Mouse (Mus musculus): ENCODE data around the gene Klre1. TPM values are rescaled to one million over a fixed set of nuclear protein-coding genes. Genes with fewer than 3 reads are reported as not detected.
"Not testable (repeated sequence)": the region's sequence is repeated elsewhere in the genome, so short reads cannot be mapped to it uniquely, and the experiment has no call there.

Gene Klre1
- polyA plus RNA-seq, 1 experiment from 2014 or later, result not detected

- DNase-seq (ENCODE audit: low spot score); H3K9ac ChIP-seq (ENCODE audit: low read length); H3K27ac ChIP-seq (ENCODE audit: low read depth, low read length); H3K4me2 ChIP-seq (ENCODE audit: low read depth); H3K4me3 ChIP-seq (ENCODE audit: low read depth, low read length); H3K9me3 ChIP-seq (ENCODE audit: control insufficient read depth, low read length); H3K4me1 ChIP-seq (ENCODE audit: control insufficient read depth, insufficient read depth, low read length); ATAC-seq (ENCODE audit: insufficient read depth, low FRiP score, low TSS enrichment); H3K27me3 ChIP-seq (ENCODE audit: control insufficient read depth, insufficient read depth, low read length); H3K36me3 ChIP-seq (ENCODE audit: control insufficient read depth, insufficient read depth, low read length): not testable (repeated sequence)
- 81% methylated on average over 2 of the region's 2 CpGs for WGBS
Observed at GRCm38 (mm10) chr6:129631046-129631445, 53.3 kb downstream of the Klre1 start.

Other genes starting within 250 kb of the Klre1 start
- not detected in 2 replicates for gene 4922502D21Rik, start 246.1 kb upstream of the Klre1 start, polyA plus RNA-seq (2014; fragmentation: Nextera tagmentation; extraction: Ambion mirVana)
- 0.49 and 0.53 TPM in 2 replicates for gene Clec12a, start 235.2 kb upstream of the Klre1 start, polyA plus RNA-seq (2014; fragmentation: Nextera tagmentation; extraction: Ambion mirVana)
- gene Clec12b, start 192.0 kb upstream of the Klre1 start, polyA plus RNA-seq (2014; fragmentation: Nextera tagmentation; extraction: Ambion mirVana), result 0.37 TPM in 1 of 2 replicates, not detected in the other
- gene Clec1b, start 180.6 kb upstream of the Klre1 start, polyA plus RNA-seq (2014; fragmentation: Nextera tagmentation; extraction: Ambion mirVana), result 11.8 and 13.4 TPM in 2 replicates
- gene Clec9a, start 169.0 kb upstream of the Klre1 start, polyA plus RNA-seq (2014; fragmentation: Nextera tagmentation; extraction: Ambion mirVana), result 0.37 and 0.59 TPM in 2 replicates
- 1.6 and 1.8 TPM in 2 replicates for gene Clec1a, start 125.9 kb upstream of the Klre1 start, polyA plus RNA-seq (2014; fragmentation: Nextera tagmentation; extraction: Ambion mirVana)
- gene Olr1, start 70.7 kb upstream of the Klre1 start, polyA plus RNA-seq (2014; fragmentation: Nextera tagmentation; extraction: Ambion mirVana), result not detected in 2 replicates
- not detected in 2 replicates for gene Tmem52b, start 65.3 kb upstream of the Klre1 start, polyA plus RNA-seq (2014; fragmentation: Nextera tagmentation; extraction: Ambion mirVana)
- 24.3 and 24.6 TPM in 2 replicates for gene Gabarapl1, start 44.7 kb upstream of the Klre1 start, polyA plus RNA-seq (2014; fragmentation: Nextera tagmentation; extraction: Ambion mirVana)
- not detected in 2 replicates for gene Klrd1, start 13.9 kb downstream of the Klre1 start, polyA plus RNA-seq (2014; fragmentation: Nextera tagmentation; extraction: Ambion mirVana)
- 0.07 and 0.12 TPM in 2 replicates for gene Klrk1, start 46.0 kb downstream of the Klre1 start, polyA plus RNA-seq (2014; fragmentation: Nextera tagmentation; extraction: Ambion mirVana)
- gene Klrc3, start 65.4 kb downstream of the Klre1 start, polyA plus RNA-seq (2014; fragmentation: Nextera tagmentation; extraction: Ambion mirVana), result not detected in 2 replicates
- gene Klrc2, start 82.8 kb downstream of the Klre1 start, polyA plus RNA-seq (2014; fragmentation: Nextera tagmentation; extraction: Ambion mirVana), result not detected in 2 replicates
- not detected in 2 replicates for gene Klrc1, start 101.1 kb downstream of the Klre1 start, polyA plus RNA-seq (2014; fragmentation: Nextera tagmentation; extraction: Ambion mirVana)
- not detected in 2 replicates for gene Klri1, start 139.2 kb downstream of the Klre1 start, polyA plus RNA-seq (2014; fragmentation: Nextera tagmentation; extraction: Ambion mirVana)
- not detected in 2 replicates for gene Klri2, start 162.6 kb downstream of the Klre1 start, polyA plus RNA-seq (2014; fragmentation: Nextera tagmentation; extraction: Ambion mirVana)
- not detected in 2 replicates for gene Gm156, start 206.4 kb downstream of the Klre1 start, polyA plus RNA-seq (2014; fragmentation: Nextera tagmentation; extraction: Ambion mirVana)